8 mouse cellular contexts compared by ENCODE assay signal in the genomic region with DNA sequence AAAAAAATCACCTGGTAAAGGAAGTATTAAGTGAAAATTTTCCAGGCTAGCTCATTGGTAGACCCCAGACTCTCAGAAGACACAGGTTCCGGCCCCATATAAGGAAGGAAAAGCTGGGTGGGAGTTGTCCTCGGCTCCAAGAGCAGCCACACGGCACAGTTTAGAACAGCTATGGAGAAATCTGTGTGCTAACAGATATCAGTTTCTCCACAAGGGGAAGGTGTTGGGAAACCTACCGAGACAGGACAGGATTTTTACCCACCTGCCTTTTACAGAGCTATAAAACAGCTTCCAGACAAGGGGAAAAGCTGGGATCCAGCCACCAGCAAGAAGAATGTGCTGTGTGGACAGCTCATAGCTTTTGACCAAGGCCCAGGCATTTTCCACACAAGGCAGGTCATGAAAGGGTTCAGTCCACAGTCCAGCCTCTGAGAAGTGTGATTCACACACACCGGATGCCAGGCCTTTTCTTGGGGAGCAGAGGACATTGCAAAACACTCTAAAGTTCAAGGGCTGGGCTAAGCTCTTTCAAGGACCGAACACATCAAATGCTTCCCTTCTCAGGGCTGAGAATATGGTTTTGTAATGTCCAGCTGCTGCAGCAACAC. TPM values are rescaled to one million over a fixed set of nuclear protein-coding genes. Genes with fewer than 3 reads are reported as not detected.
DNase-seq lines count a peak whose midpoint lies in the region; ATAC-seq and TF ChIP-seq lines count a peak whose summit lies in the region.

No protein-coding gene starts in this region.

- DNase-seq in heart, adult 11 months: peak; percentile 95
- no peak for DNase-seq in layer of hippocampus, adult 2 months (ENCODE audit: low spot score in 2 of 2)
- no peak for DNase-seq in c-Kit-positive CD71-positive TER-119-positive erythroid progenitor cells, embryonic 14.5 days (ENCODE audit: low spot score)

- H3K4me3 ChIP-seq in heart, embryonic 12.5 days: no peak overlapping the region
- H3K4me3 ChIP-seq in brown adipose tissue, adult 24 weeks (ENCODE audit: insufficient read depth, low read depth, low read length): no peak overlapping the region
- no peak overlapping the region for H3K4me3 ChIP-seq in kidney, embryonic 16.5 days (ENCODE audit: low read length)
- no peak overlapping the region for H3K4me3 ChIP-seq in layer of hippocampus, adult 2 months

- no peak; the same call in 1 of the 2 replicates for TF ChIP-seq CTCF in layer of hippocampus, adult 2 months (conservative IDR thresholded peaks at IDR 0.05)

- H3K27me3 ChIP-seq in heart, embryonic 12.5 days (replicated peaks): no peaks in the 10 kb centered on the region
- no peaks in the 10 kb centered on the region for H3K27me3 ChIP-seq in kidney, embryonic 16.5 days (ENCODE audit: insufficient read depth, low read length)

- H3K9me3 ChIP-seq in heart, embryonic 12.5 days (replicated peaks): no peaks in the 10 kb centered on the region
- peaks cover 4% of the 10 kb centered on the region; the same call in 1 of the 2 replicates for H3K9me3 ChIP-seq in kidney, embryonic 16.5 days (ENCODE audit: low read length)

- peaks cover 31% of the 10 kb centered on the region for H3K4me1 ChIP-seq in heart, embryonic 12.5 days (replicated peaks)
- H3K4me1 ChIP-seq in brown adipose tissue, adult 24 weeks (ENCODE audit: control insufficient read depth, insufficient read depth, insufficient read length, low read length): peaks cover 25% of the 10 kb centered on the region
- peaks cover 24% of the 10 kb centered on the region for H3K4me1 ChIP-seq in kidney, embryonic 16.5 days (ENCODE audit: insufficient read depth, low read length)

- no peak overlapping the region for H3K4me2 ChIP-seq in heart, embryonic 12.5 days
- H3K4me2 ChIP-seq in kidney, embryonic 16.5 days (replicated peaks; ENCODE audit: low read depth, low read length): no peak overlapping the region

- H3K36me3 ChIP-seq in heart, embryonic 12.5 days: peaks cover 23% of the 10 kb centered on the region
- peaks cover 15% of the 10 kb centered on the region for H3K36me3 ChIP-seq in kidney, embryonic 16.5 days (ENCODE audit: insufficient read depth, low read length)

- 31% methylated on average over 6 of the region's 6 CpGs for WGBS in heart, embryonic 12.5 days
- WGBS in kidney, embryonic 16.5 days: 39% methylated on average over 6 of the region's 6 CpGs

- ATAC-seq in heart, embryonic 12.5 days (ENCODE audit: insufficient number of reproducible peaks, low FRiP score): no peak
- ATAC-seq in kidney, embryonic 16.5 days (ENCODE audit: low FRiP score, low TSS enrichment): no peak
- ATAC-seq in monocyte, adult 5-6 weeks (replicated peaks; ENCODE audit: insufficient number of reproducible peaks, low FRiP score, low TSS enrichment, poor library complexity, severe bottlenecking): peak; percentile 75
- ATAC-seq in CD4-positive, CD25-positive, alpha-beta regulatory T cell, adult 4 months: no peak

- H3K27ac ChIP-seq in heart, embryonic 12.5 days (ENCODE audit: poor library complexity, severe bottlenecking): no peak overlapping the region
- peak overlapping the region; percentile 97 for H3K27ac ChIP-seq in brown adipose tissue, adult 24 weeks (replicated peaks; ENCODE audit: low read depth, low read length)
- peak overlapping the region; percentile 60 for H3K27ac ChIP-seq in kidney, embryonic 16.5 days (ENCODE audit: low read length)
- H3K27ac ChIP-seq in layer of hippocampus, adult 2 months: no peak overlapping the region

- no peak overlapping the region for H3K9ac ChIP-seq in heart, embryonic 12.5 days
- H3K9ac ChIP-seq in kidney, embryonic 16.5 days (replicated peaks; ENCODE audit: low read length): no peak overlapping the region

RNA-seq across cellular contexts. Expression of gene Fblim1, which starts 32.4 kb away (rescaled TPM):
- polyA plus RNA-seq in heart, embryonic 12.5 days (2016; fragmentation: Nextera tagmentation; extraction: Ambion mirVana): 70.1 and 70.6 TPM in 2 replicates
- 2.1 and 3.6 TPM in 2 replicates for polyA plus RNA-seq in brown adipose tissue, adult 24 weeks (2012; ENCODE audit: insufficient read depth, insufficient read length, missing spikeins)
- 76.4 and 85.2 TPM in 2 replicates for polyA plus RNA-seq in kidney, embryonic 16.5 days (2015; fragmentation: Nextera tagmentation; extraction: Ambion mirVana)
- total RNA-seq in monocyte, adult 5-6 weeks (2017): not detected in 3 replicates
- polyA plus RNA-seq in CD4-positive, CD25-positive, alpha-beta regulatory T cell, adult 4 months (2017; shearing (Covaris generic)): under 1 TPM in 1 of 2 experiments, not detected in 1; 0.13 TPM
- total RNA-seq in layer of hippocampus, adult 2 months (2021): under 1 TPM; 0.47 to 0.90 TPM

RNA-seq across cellular contexts. Expression of gene Spen, which starts 35.1 kb away (rescaled TPM):
- 9.0 and 9.1 TPM in 2 replicates for polyA plus RNA-seq in heart, embryonic 12.5 days (2016; fragmentation: Nextera tagmentation; extraction: Ambion mirVana)
- 9.5 and 15.2 TPM in 2 replicates for polyA plus RNA-seq in brown adipose tissue, adult 24 weeks (2012; ENCODE audit: insufficient read depth, insufficient read length, missing spikeins)
- 9.3 and 10.5 TPM in 2 replicates for polyA plus RNA-seq in kidney, embryonic 16.5 days (2015; fragmentation: Nextera tagmentation; extraction: Ambion mirVana)
- 39.8 to 81.5 TPM (median 48.1 TPM) in 3 replicates for total RNA-seq in monocyte, adult 5-6 weeks (2017)
- 10 to 100 TPM; 12.1 to 18.5 TPM for polyA plus RNA-seq in CD4-positive, CD25-positive, alpha-beta regulatory T cell, adult 4 months (2017; shearing (Covaris generic))
- total RNA-seq in layer of hippocampus, adult 2 months (2021): 10 to 100 TPM; 56.0 to 68.1 TPM

RNA-seq across cellular contexts. Expression of gene Tmem82, which starts 45.0 kb away (rescaled TPM):
- 0.19 and 0.37 TPM in 2 replicates for polyA plus RNA-seq in heart, embryonic 12.5 days (2016; fragmentation: Nextera tagmentation; extraction: Ambion mirVana)
- polyA plus RNA-seq in brown adipose tissue, adult 24 weeks (2012; ENCODE audit: insufficient read depth, insufficient read length, missing spikeins): 1.1 TPM in 1 of 2 replicates, not detected in the other
- polyA plus RNA-seq in kidney, embryonic 16.5 days (2015; fragmentation: Nextera tagmentation; extraction: Ambion mirVana): 4.3 and 5.4 TPM in 2 replicates
- total RNA-seq in monocyte, adult 5-6 weeks (2017): not detected in 3 replicates
- polyA plus RNA-seq in CD4-positive, CD25-positive, alpha-beta regulatory T cell, adult 4 months (2017; shearing (Covaris generic)): not detected
- total RNA-seq in layer of hippocampus, adult 2 months (2021): under 1 TPM; 0.37 to 0.56 TPM

RNA-seq across cellular contexts. Expression of gene Slc25a34, which starts 50.2 kb away (rescaled TPM):
- polyA plus RNA-seq in heart, embryonic 12.5 days (2016; fragmentation: Nextera tagmentation; extraction: Ambion mirVana): 0.21 and 0.24 TPM in 2 replicates
- polyA plus RNA-seq in brown adipose tissue, adult 24 weeks (2012; ENCODE audit: insufficient read depth, insufficient read length, missing spikeins): 4.5 and 12.7 TPM in 2 replicates
- 0.54 and 0.69 TPM in 2 replicates for polyA plus RNA-seq in kidney, embryonic 16.5 days (2015; fragmentation: Nextera tagmentation; extraction: Ambion mirVana)
- total RNA-seq in monocyte, adult 5-6 weeks (2017): not detected in 3 replicates
- not detected for polyA plus RNA-seq in CD4-positive, CD25-positive, alpha-beta regulatory T cell, adult 4 months (2017; shearing (Covaris generic))
- 1 to 10 TPM; 1.6 to 3.6 TPM for total RNA-seq in layer of hippocampus, adult 2 months (2021)

Comparison
In these comparisons a context has a peak if more than half of its experiments do, and no peak if none do; other contexts are left out.
1. H3K27ac ChIP-seq: peak in brown adipose tissue, adult 24 weeks (single experiment) and kidney, embryonic 16.5 days (single experiment); none in heart, embryonic 12.5 days (single experiment) and layer of hippocampus, adult 2 months (single experiment).
2. RNA of gene Fblim1, which starts 32.4 kb away (polyA plus RNA-seq): 76.4 to 85.2 TPM in kidney, embryonic 16.5 days and 70.1 to 70.6 TPM in heart, embryonic 12.5 days; 2.1 to 3.6 TPM in brown adipose tissue, adult 24 weeks and 0.13 TPM in CD4-positive, CD25-positive, alpha-beta regulatory T cell, adult 4 months; every median in the first group is over 10 times any median in the second.